Mouse (Mus musculus) midbrain, embryonic 12.5 days (tissue): ENCODE data around the gene Sh3pxd2a. TPM values are rescaled to one million over a fixed set of nuclear protein-coding genes. Genes with fewer than 3 reads are reported as not detected.

ENCODE experiments used
- ATAC-seq: fragments of 200-750 bp; cut with Nextera tagmentation; 2 replicates; pipeline ENCODE4 v1.8.0; 2017; ENCODE audit warnings: low read depth, moderate TSS enrichment, moderate library complexity; ENCODE audit not compliant: low FRiP score
- H3K27ac ChIP-seq: fragments of 300-500 bp; sonication (generic); replicated peaks from 2 replicates; pipeline ENCODE4 v1.5.1; 2016; ENCODE audit warnings: mild to moderate bottlenecking
- H3K27me3 ChIP-seq: fragments of 300-500 bp; sonication (generic); 2 replicates; pipeline ENCODE4 v1.6.1; 2016; ENCODE audit warnings: mild to moderate bottlenecking
- H3K36me3 ChIP-seq: fragments of 300-500 bp; sonication (generic); 2 replicates; pipeline ENCODE4 v1.6.1; 2016
- H3K4me1 ChIP-seq: fragments of 300-500 bp; sonication (generic); 2 replicates; pipeline ENCODE4 v1.6.1; 2016
- H3K4me2 ChIP-seq: fragments of 300-500 bp; sonication (generic); replicated peaks from 2 replicates; pipeline ENCODE4 v1.6.1; 2016; ENCODE audit warnings: mild to moderate bottlenecking, moderate library complexity
- H3K4me3 ChIP-seq: fragments of 300-500 bp; sonication (generic); 2 replicates; pipeline ENCODE4 v1.5.1; 2016; ENCODE audit warnings: mild to moderate bottlenecking
- H3K9ac ChIP-seq: fragments of 300-500 bp; sonication (generic); replicated peaks from 2 replicates; pipeline ENCODE4 v1.6.1; 2016; ENCODE audit warnings: mild to moderate bottlenecking, moderate library complexity
- H3K9me3 ChIP-seq: fragments of 300-500 bp; sonication (generic); 2 replicates; pipeline ENCODE4 v1.6.1; 2016; ENCODE audit warnings: mild to moderate bottlenecking
- WGBS: fragments of 180-500 bp; shearing (Covaris S2); methylation state at CpG from one replicate; pipeline ENCODE4 v1.1.7; 2016; 5-methylcytosine and 5-hydroxymethylcytosine counted together
- polyA plus RNA-seq: library from polyadenylated mRNA; unstranded; fragments of >200 nt; fragmentation: Nextera tagmentation; extraction: Ambion mirVana; gene quantifications from 2 replicates; pipeline ENCODE4 v1.2.1, GENCODE M21; 2016

Gene Sh3pxd2a
- polyA plus RNA-seq, 1 experiment from 2014 or later = 3.2 TPM

DNA sequence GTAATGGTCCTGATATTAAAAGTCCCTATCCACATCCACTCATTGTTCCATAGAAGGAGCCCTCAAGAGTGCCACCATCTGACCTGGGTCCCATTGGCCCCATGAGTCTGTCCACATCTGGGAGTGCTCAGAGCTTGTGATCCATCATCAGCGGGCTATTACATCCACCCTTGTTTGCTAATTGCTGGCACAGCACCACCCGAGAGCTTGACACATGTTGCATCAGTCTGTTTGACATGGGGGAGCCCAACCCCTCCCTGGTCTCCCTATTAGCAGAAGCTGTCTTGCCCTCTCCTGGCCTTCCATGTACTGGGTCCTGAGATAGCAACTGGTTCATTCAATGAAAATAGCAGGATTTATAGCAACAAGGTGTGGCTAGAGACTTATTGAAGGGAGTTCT lies 34.0 kb downstream of the Sh3pxd2a start:
- H3K4me2 ChIP-seq = no peak overlapping the region
- 94% methylated on average over 2 of the region's 2 CpGs for WGBS

GRCm38 (mm10) chr19:47429245-47429644 lies 35.0 kb downstream of the Sh3pxd2a start:
- Histone ChIP-seq H3K36me3 (no peaks in the 10 kb centered on the region), H3K27ac (no peak overlapping the region), H3K9ac (no peak overlapping the region), H3K4me3 (no peak overlapping the region), H3K4me2 (no peak overlapping the region), H3K9me3 (no peaks in the 10 kb centered on the region), H3K4me1 (peaks cover 9% of the 10 kb centered on the region; the same call in 1 of the 2 replicates), H3K27me3 (no peaks in the 10 kb centered on the region)
- no peak for ATAC-seq
- WGBS = 97% methylated on average over 3 of the region's 3 CpGs

More for the DNA sequence above, 34.0 kb downstream of the Sh3pxd2a start:
- no peak for ATAC-seq
- Histone ChIP-seq H3K4me1 (peaks cover 9% of the 10 kb centered on the region; the same call in 1 of the 2 replicates), H3K4me3 (no peak overlapping the region), H3K36me3 (no peaks in the 10 kb centered on the region), H3K27ac (no peak overlapping the region), H3K27me3 (no peaks in the 10 kb centered on the region), H3K9me3 (no peaks in the 10 kb centered on the region), H3K9ac (no peak overlapping the region)

GRCm38 (mm10) chr19:47428794-47429193 lies 35.4 kb downstream of the Sh3pxd2a start:
- no peak overlapping the region for H3K27ac ChIP-seq
- H3K9me3 ChIP-seq = no peaks in the 10 kb centered on the region
- WGBS = 65% methylated on average over 7 of the region's 7 CpGs

DNA sequence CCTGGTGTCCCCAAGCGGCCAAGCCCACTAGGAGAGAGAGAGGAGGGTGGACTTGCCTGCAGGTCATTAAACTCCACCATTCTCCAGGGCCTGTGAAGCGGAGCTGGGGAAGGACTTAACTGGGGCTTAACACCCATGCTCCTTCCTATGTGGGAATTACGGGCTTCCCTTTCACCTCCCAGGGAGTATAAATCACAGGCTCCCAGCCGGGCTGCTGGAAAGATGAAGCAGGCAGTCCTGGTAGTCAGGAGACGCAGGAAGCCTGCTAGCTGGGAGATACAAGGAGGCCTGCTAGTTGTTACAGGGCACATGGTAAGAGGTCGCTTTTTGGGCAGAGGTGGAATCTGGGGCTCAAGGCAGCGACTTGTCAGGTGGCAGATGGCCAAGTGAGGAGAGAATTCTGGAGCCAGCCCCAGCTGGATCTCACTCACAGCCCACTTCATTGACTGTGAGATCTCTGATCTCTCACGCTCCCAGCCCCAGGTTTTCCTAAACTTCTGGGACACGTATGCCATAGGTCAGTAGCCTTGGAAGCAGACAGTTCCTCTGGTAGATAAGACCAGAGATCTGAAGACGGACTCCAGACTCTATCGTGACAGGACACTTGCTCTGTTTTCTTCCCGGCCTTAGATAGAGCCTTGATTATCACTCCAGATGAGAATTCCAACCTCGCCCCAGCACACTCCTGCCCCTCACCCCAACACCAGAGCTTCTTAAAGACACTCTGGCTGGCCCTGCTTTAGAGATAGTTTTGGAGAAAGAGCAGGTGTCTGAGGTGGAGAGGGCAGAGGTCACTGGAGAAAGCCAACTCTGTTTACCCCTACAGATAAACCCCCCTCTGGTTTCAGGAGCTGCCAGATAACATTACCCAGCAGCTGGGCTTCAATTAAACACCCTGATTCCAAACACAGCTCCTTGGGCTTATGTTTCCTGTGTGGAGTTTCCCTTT lies 36.1 kb downstream of the Sh3pxd2a start:
- H3K36me3 ChIP-seq = no peaks in the 10 kb centered on the region
- no peak overlapping the region for H3K4me2 ChIP-seq
- no peak overlapping the region for H3K9ac ChIP-seq
- no peak overlapping the region for H3K27ac ChIP-seq
- ATAC-seq = no peak
- H3K27me3 ChIP-seq = no peaks in the 10 kb centered on the region
- H3K4me1 ChIP-seq = peaks cover 9% of the 10 kb centered on the region; the same call in 1 of the 2 replicates
- no peak overlapping the region for H3K4me3 ChIP-seq
- WGBS = 45% methylated on average over 13 of the region's 13 CpGs
- H3K9me3 ChIP-seq = no peaks in the 10 kb centered on the region

More at GRCm38 (mm10) chr19:47428794-47429193, 35.4 kb downstream of the Sh3pxd2a start:
- H3K4me1 ChIP-seq = peaks cover 9% of the 10 kb centered on the region; the same call in 1 of the 2 replicates
- H3K4me3 ChIP-seq = no peak overlapping the region
- no peak overlapping the region for H3K4me2 ChIP-seq
- no peaks in the 10 kb centered on the region for H3K36me3 ChIP-seq
- H3K9ac ChIP-seq = no peak overlapping the region
- no peak for ATAC-seq
- no peaks in the 10 kb centered on the region for H3K27me3 ChIP-seq

DNA sequence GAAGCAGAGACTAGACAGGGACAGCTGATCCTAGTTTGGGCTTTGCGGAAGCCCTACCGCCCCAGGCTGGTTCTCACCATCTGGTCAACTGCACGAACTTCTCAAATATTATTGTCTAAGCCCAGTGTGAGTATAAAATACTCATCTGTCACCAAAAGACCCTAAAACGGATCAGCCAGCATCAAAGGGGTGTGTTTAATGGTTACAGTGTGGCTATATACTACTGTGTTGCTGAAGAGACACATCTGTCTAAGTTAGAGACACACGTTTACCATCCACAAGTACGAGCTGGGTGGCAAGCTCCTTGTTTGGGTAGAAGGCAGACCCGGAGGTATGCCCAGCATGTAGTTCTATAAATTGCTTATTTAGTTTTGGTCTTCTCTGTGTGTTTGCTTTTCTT lies 40.6 kb downstream of the Sh3pxd2a start:
- Histone ChIP-seq H3K4me3 (no peak overlapping the region), H3K4me1 (peaks cover 9% of the 10 kb centered on the region; the same call in 1 of the 2 replicates), H3K27ac (no peak overlapping the region), H3K9me3 (no peaks in the 10 kb centered on the region), H3K27me3 (no peaks in the 10 kb centered on the region), H3K36me3 (no peaks in the 10 kb centered on the region), H3K4me2 (no peak overlapping the region), H3K9ac (no peak overlapping the region)
- WGBS = 84% methylated on average over 7 of the region's 7 CpGs
- ATAC-seq = no peak

DNA sequence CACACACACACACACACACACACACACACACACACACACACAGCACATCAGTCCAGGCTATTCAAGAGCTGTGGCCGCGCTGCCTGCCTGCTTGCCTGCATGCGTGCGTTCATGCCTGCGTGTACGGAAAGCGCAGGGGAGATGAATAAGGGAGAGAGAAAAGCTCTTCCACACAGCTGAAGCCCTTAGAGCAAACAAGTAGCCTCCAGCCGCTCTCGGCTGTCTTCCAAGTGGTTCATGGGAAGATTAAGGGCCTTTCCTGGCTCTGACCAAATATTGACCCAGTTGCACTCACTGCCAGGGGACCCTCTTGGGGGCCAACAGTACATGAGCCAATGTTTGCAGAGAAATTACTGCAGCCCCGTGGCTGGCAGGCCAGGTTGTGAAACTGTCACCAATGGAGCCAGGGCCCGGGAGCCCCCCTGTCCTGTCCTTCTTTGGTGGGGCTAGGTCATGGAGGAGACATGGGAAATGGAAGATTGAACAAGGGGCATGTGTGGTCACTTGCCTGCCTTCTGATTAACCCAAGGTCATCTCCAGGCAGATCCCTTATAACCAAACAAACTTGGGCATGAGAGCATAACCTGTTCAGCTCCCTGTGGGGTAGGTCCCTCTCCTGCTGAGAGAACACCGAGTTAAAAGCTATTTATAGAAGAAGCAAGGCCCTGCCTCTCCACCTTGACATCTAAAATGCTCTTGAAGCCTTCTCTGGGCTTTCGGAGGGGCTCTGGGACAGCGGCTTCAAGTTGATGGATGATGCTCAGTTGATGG lies 42.9 kb downstream of the Sh3pxd2a start:
- Histone ChIP-seq H3K36me3 (no peaks in the 10 kb centered on the region), H3K4me1 (no peaks in the 10 kb centered on the region), H3K27ac (no peak overlapping the region), H3K4me2 (no peak overlapping the region), H3K27me3 (no peaks in the 10 kb centered on the region), H3K4me3 (no peak overlapping the region), H3K9me3 (no peaks in the 10 kb centered on the region), H3K9ac (no peak overlapping the region)
- ATAC-seq = no peak
- 77% methylated on average over 14 of the region's 14 CpGs for WGBS

DNA sequence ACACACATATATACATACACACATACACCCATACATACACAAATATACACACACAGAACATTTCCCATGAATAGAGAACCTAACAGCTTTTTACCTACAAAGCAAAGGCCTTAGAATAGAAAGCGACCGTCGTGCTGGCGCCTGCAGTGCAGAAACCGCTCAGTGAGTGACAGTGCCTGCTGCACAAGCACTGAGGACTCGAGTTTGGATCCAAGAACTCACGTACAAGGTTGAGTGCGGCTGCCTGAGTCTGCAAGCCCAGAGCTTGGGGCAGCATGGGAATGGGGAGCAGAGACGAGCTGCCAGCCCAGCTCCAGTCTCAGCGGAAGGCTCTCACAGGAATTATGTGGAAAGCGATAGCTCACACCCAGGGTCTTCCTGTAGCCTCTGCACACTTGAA lies 43.7 kb downstream of the Sh3pxd2a start:
- Histone ChIP-seq H3K9me3 (no peaks in the 10 kb centered on the region), H3K36me3 (no peaks in the 10 kb centered on the region), H3K27ac (no peak overlapping the region), H3K9ac (no peak overlapping the region), H3K27me3 (no peaks in the 10 kb centered on the region), H3K4me3 (no peak overlapping the region), H3K4me2 (no peak overlapping the region), H3K4me1 (no peaks in the 10 kb centered on the region)
- no peak for ATAC-seq
- WGBS = 87% methylated on average over 11 of the region's 11 CpGs

- no peak for ATAC-seq
- WGBS = 97% methylated on average over 8 of the region's 8 CpGs
- peaks cover 8% of the 10 kb centered on the region; the same call in 1 of the 2 replicates for H3K4me1 ChIP-seq
- no peak overlapping the region for H3K9ac ChIP-seq
- no peaks in the 10 kb centered on the region for H3K27me3 ChIP-seq
- H3K4me2 ChIP-seq = no peak overlapping the region
- no peaks in the 10 kb centered on the region for H3K36me3 ChIP-seq
- no peak overlapping the region for H3K4me3 ChIP-seq
- no peak overlapping the region for H3K27ac ChIP-seq
- no peaks in the 10 kb centered on the region for H3K9me3 ChIP-seq
Measured at GRCm38 (mm10) chr19:47419208-47419607, 45.0 kb downstream of the Sh3pxd2a start.

GRCm38 (mm10) chr19:47416161-47416560 lies 48.0 kb downstream of the Sh3pxd2a start:
- Histone ChIP-seq H3K4me3 (no peak overlapping the region), H3K9me3 (no peaks in the 10 kb centered on the region), H3K4me1 (peaks cover 8% of the 10 kb centered on the region; the same call in 1 of the 2 replicates), H3K27me3 (no peaks in the 10 kb centered on the region), H3K9ac (no peak overlapping the region), H3K4me2 (no peak overlapping the region), H3K27ac (no peak overlapping the region), H3K36me3 (no peaks in the 10 kb centered on the region)
- ATAC-seq = no peak
- 89% methylated on average over 12 of the region's 12 CpGs for WGBS

- H3K27ac ChIP-seq = no peak overlapping the region
- peaks cover 8% of the 10 kb centered on the region; the same call in 1 of the 2 replicates for H3K4me1 ChIP-seq
- H3K4me3 ChIP-seq = no peak overlapping the region
- H3K9me3 ChIP-seq = no peaks in the 10 kb centered on the region
- 77% methylated on average over 13 of the region's 13 CpGs for WGBS
- H3K9ac ChIP-seq = no peak overlapping the region
- no peaks in the 10 kb centered on the region for H3K27me3 ChIP-seq
- H3K36me3 ChIP-seq = no peaks in the 10 kb centered on the region
- no peak overlapping the region for H3K4me2 ChIP-seq
- ATAC-seq = no peak
Measured at GRCm38 (mm10) chr19:47414142-47414905, 49.9 kb downstream of the Sh3pxd2a start.

DNA sequence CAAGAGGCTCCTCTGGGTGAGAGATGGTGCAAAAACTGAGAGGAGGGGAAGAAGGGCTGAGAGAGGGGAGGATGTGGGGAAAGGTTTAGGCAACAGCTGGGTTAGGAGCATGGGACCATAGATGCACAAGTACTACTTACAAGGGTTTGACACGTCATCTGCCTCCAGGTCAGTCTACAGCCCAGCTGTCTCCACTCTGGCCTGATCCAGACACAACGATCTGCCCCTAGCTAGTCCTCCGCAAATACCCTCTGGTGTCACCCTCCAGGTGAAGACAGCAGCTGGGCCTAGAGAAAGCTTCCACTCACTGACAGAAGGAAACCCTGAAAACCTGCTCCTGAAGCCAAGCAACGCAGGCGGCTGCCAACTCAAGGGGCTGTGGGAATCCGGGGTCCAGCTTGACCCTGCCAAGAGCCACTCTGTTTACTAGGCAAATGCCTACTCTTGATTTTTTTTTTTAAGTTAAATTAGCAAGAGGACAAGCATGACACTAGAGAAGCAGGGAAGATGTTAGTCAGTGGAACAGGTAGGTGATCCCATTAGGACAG lies 50.7 kb downstream of the Sh3pxd2a start:
- Histone ChIP-seq H3K9ac (no peak overlapping the region), H3K9me3 (no peaks in the 10 kb centered on the region), H3K4me1 (peaks cover 8% of the 10 kb centered on the region; the same call in 1 of the 2 replicates), H3K27ac (no peak overlapping the region), H3K4me3 (no peak overlapping the region), H3K36me3 (no peaks in the 10 kb centered on the region), H3K27me3 (0 out of 2 replicates have a peak, but pooled peaks cover 4% of the 10 kb centered on the region), H3K4me2 (no peak overlapping the region)
- ATAC-seq = no peak
- 89% methylated on average over 6 of the region's 6 CpGs for WGBS
